Mouse (Mus musculus) adrenal gland, adult 8-10 months (tissue): ENCODE measurements around the gene Cox8b. TPM values are rescaled to one million over a fixed set of nuclear protein-coding genes. Genes with fewer than 3 reads are reported as not detected.

Experiments used
- DNase-seq: peaks from one replicate; pipeline ENCODE4 v3.0.0; 2022
- total RNA-seq, 4 experiments: library from RNA; stranded (reverse); gene quantifications; 2 replicates each; pipeline ENCODE4 v1.2.4; 2022

Cox8b gene
- total RNA-seq, 4 experiments from 2014 or later, result 73.2 to 522 (median 364) TPM

GRCm38 (mm10) chr7:140860728-140861127 is 39.5 kb downstream of the Cox8b start:
- no peak for DNase-seq

GRCm38 (mm10) chr7:140859997-140860396 is 40.2 kb downstream of the Cox8b start:
- DNase-seq, result no peak

DNA sequence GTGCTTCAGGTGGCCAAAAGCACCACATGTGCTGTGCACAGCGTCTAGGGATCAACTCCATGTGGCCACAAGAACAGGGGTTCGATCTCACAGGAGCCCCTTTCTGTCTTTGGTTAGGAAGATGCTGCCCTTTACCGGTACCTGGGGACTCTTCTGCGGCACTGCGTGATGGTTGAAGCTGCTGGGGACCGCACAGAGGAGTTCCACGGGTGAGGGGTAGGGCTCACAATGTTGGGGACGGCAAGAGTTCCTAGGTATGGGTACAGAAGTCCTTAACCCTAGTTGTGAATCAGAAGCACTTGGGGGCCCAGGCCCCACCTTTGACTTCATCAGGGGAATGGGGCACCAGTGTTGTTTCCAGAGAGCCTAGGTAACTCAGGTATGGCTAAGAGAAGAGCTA is 41.5 kb downstream of the Cox8b start:
- DNase-seq, result no peak

GRCm38 (mm10) chr7:140857550-140858505 is 42.4 kb downstream of the Cox8b start, which contains the start of gene Bet1l:
Gene Bet1l, minus strand, starts transcription at chr7:140857577.
- DNase-seq, result no peak

DNA sequence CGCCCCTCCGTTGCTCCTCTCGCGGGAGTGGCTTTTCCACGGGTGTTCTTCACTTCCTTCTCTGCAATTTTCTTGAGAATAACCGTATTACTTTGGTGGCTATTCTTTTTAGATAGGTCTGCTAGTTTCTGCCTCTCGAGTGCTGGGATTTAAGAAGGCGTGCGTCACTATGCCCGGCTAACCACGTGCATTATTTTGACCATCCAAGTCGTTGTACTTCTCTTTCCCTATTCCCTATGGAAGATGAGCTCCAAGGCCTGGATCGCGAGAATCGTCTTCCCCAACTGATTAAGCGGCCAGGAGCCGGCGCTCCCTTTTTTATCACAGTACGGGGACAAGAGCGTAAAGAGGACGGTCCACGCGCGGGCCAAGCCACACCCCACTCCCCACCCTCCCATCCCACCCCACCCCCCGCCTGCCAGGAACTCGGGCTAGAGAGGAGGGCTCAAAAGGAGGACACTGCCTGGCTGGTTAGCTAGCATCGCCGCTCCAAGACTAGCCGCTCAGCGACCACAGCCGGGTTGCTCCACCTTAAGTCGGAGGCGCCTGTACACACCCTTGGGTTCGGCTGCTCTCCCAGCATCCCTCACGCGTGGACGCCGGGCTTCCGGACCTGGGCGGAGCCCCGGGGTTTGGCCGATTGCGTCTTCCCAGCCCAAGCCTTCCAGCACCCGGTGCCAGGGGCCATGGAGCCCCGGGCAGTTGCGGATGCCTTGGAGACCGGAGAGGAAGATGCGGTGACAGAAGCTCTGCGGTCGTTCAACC is 43.3 kb downstream of the Cox8b start, which contains the start of gene Ric8a:
Ric8a (plus strand) TSS at position 173 of the 765 bp plus-strand sequence.
- peak; percentile 92 for DNase-seq

DNA sequence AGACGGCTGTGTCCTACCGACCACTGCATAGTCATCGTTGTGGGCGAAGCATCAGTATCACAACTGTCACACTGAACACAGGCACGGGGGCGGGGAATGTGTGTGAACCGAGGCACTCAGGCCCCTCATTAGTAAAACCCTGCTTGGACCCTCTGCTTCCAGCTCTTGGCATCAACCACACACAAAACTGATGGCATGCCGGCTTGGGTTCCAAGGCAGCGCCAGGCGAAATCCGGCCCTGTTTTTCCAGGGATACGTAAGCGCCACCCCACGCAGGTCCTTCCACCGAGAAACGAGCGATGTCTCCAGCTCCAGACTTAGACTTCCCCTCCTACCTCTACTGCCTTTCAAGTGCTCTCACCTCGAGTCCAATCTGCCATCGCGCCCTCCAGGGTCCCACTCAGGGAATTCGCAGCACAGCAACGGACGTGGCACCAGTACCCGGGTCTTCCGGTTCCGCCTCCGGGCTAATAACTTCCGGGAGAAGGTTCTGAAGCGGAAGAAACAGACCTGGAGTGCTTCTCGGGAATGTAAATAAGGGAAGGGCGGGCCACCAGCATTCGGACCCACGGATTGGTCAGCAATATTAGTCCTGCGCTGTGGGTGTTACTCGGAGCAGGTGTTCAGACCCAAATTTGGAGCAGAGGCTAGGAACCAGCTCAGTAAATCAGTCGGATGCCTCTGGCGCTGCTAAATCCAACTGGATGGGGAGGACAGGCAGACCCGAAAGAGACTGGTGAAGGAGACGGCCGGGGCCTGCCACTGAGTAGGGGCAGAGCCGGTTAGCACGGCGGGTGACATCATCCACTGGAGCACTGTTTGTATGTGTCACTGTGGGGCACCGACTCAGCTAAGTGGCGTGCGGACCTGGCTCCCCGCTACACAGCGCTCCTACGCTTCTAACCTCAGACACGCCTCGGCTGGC is 44.1 kb downstream of the Cox8b start, which contains the start of gene Gm45785:
Gm45785 (minus strand) TSS at position 472 of the 925 bp plus-strand sequence.
- DNase-seq, result peak; percentile 89

DNA sequence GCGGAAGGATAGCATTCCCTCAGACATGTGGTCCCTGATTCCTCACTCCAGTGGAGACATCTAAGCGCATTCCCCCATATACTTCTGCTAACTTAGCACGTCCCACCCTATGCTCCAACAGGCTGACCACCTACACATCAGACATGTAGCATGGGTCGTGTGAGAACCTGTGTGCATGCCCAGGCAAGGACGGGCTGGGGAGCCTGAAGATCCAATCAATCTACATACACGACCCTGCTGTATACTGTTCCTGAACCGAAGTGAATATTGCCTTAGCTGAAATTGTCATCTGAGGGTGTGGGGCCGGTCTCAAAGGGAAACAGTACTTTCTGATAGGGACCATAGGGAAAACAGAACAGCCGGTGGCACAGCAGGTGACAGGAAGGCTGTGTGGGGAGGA is 45.1 kb downstream of the Cox8b start:
- DNase-seq, result no peak

DNA sequence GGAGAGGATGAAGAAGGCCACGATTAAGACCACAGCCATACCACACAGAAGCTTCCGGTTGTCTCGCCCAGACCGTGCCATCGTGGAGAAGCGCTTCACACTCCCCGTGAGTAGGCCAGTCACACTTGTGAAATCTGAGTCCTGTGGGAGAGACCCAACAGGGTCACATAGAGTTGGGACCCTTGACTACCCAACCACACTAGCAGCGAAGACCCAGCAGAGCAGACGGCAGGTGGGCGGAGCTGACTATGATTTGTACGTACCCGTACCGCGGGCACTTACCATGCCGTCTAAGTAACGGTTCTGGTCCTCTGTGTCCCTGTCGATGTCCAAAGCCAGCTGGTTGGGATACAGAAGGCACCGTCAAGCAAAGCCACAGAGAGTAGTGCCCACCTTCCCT is 45.8 kb downstream of the Cox8b start:
- no peak for DNase-seq

DNA sequence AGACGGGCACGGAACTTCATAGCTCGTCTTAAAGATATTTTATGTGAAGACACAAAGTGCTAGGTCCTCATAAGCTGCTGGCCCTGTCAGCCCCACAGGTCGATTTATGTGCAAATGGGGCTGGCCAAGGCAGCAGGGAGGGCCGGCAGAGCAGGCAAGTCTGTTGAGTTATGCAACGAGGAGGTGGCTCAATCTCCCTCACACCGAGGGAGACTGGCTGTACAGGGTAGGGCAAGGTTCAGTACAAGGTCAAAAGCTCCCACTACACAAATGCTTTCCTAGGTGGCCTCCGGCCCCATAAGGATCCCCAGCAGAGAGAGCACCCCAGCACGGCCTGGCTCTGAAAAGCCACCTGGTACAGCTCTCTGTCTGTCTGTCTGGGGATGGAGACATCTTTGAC is 46.9 kb downstream of the Cox8b start:
- DNase-seq, result peak; percentile 76

- DNase-seq, result peak; percentile 58
Observed at GRCm38 (mm10) chr7:140851916-140852315, 48.3 kb downstream of the Cox8b start.

Other genes with a start within 250 kb of the Cox8b start
- under 1 TPM; 0.03 TPM for gene Olfr539, start 240.5 kb downstream of the Cox8b start, total RNA-seq
- gene Olfr45, start 218.5 kb downstream of the Cox8b start, total RNA-seq, result not detected
- not detected for gene Olfr541, start 203.2 kb downstream of the Cox8b start, total RNA-seq
- 100 to 1,000 TPM in 3 of 4 experiments, 10 to 100 TPM in 1; 87.7 to 302 (median 204) TPM for gene Cyp2e1, start 136.7 kb downstream of the Cox8b start, total RNA-seq
- gene Syce1, start 112.6 kb downstream of the Cox8b start, total RNA-seq, result not detected
- gene Zfp941, start 78.3 kb downstream of the Cox8b start, total RNA-seq, result 1 to 10 TPM; 3.8 to 8.6 (median 5.7) TPM
- 1 to 10 TPM in 2 of 4 experiments, under 1 TPM in 1, not detected in 1; 0.73 to 1.8 (median 1.0) TPM for gene Urah, start 65.4 kb downstream of the Cox8b start, total RNA-seq
- not detected for gene Scgb1c1, start 54.9 kb downstream of the Cox8b start, total RNA-seq
- 1 to 10 TPM in 2 of 4 experiments, under 1 TPM in 1, not detected in 1; 0.23 to 1.3 (median 1.2) TPM for gene Odf3, start 52.6 kb downstream of the Cox8b start, total RNA-seq
- gene Gm45785, start 44.1 kb downstream of the Cox8b start, total RNA-seq, result 1 to 10 TPM in 2 of 4 experiments, not detected in 2; 1.0 to 1.2 TPM
- 10 to 100 TPM; 59.8 to 87.7 (median 75.9) TPM for gene Ric8a, start 43.5 kb downstream of the Cox8b start, total RNA-seq
- gene Bet1l, start 42.9 kb downstream of the Cox8b start, total RNA-seq, result 10 to 100 TPM; 37.7 to 53.3 (median 46.1) TPM
- 100 to 1,000 TPM; 113 to 125 (median 116) TPM for gene Psmd13, start 18.5 kb downstream of the Cox8b start, total RNA-seq
- 10 to 100 TPM; 33.4 to 48.7 (median 41.0) TPM for gene Sirt3, start 18.1 kb downstream of the Cox8b start, total RNA-seq
- gene Nlrp6, start 20.5 kb upstream of the Cox8b start, total RNA-seq, result 1 to 10 TPM; 1.4 to 4.0 (median 2.9) TPM
- 10 to 100 TPM; 37.1 to 69.0 (median 52.9) TPM for gene Pgghg, start 40.9 kb upstream of the Cox8b start, total RNA-seq
- 1 to 10 TPM; 1.1 to 2.7 (median 1.9) TPM for gene Ifitm5, start 49.8 kb upstream of the Cox8b start, total RNA-seq
- not detected for gene Gm45717, start 55.5 kb upstream of the Cox8b start, total RNA-seq
- 100 to 1,000 TPM; 431 to 671 (median 563) TPM for gene Ifitm2, start 55.5 kb upstream of the Cox8b start, total RNA-seq
- 10 to 100 TPM; 10.6 to 14.0 (median 13.4) TPM for gene Ifitm1, start 66.8 kb upstream of the Cox8b start, total RNA-seq
- 100 to 1,000 TPM; 105 to 128 (median 116) TPM for gene Ifitm3, start 110.3 kb upstream of the Cox8b start, total RNA-seq
- gene Ifitm6, start 117.5 kb upstream of the Cox8b start, total RNA-seq, result 1 to 10 TPM in 2 of 4 experiments, under 1 TPM in 1, not detected in 1; 0.81 to 1.5 (median 1.2) TPM
- gene Gm17387, start 128.7 kb upstream of the Cox8b start, total RNA-seq, result not detected
- gene B4galnt4, start 160.7 kb upstream of the Cox8b start, total RNA-seq, result 1 to 10 TPM; 2.0 to 6.1 (median 2.7) TPM
- gene Pkp3, start 177.8 kb upstream of the Cox8b start, total RNA-seq, result 1 to 10 TPM; 1.6 to 3.1 (median 2.1) TPM
- gene Sigirr, start 200.1 kb upstream of the Cox8b start, total RNA-seq, result 1 to 10 TPM; 4.2 to 5.8 (median 4.8) TPM
- under 1 TPM in 1 of 4 experiments, not detected in 3; 0.21 TPM for gene Ano9, start 217.4 kb upstream of the Cox8b start, total RNA-seq
- gene Ptdss2, start 221.9 kb upstream of the Cox8b start, total RNA-seq, result 10 to 100 TPM; 36.4 to 46.7 (median 43.0) TPM